Mouse (Mus musculus) right cerebral cortex, adult 2 months (tissue): ENCODE measurements at regions not wholly inside any gene's neighbourhood (a gene's known extent, or its start where the extent isn't known, plus 50 kb on each side); places are given as distances from the start of the nearest gene placed in this dataset.
A peak's percentile ranks its signal among the peaks of the same experiment; 100 is the strongest.

Source experiments
- DNase-seq, 2 experiments: peaks; one replicate each; pipeline ENCODE4 v3.0.0; 2021 to 2022; ENCODE audit warnings: low spot score in 2 of 2

- DNase-seq, result no peak
Measured at GRCm38 (mm10) chr9:34029503-34030169, 456.1 kb upstream of the Kirrel3 start.

GRCm38 (mm10) chr9:34054435-34054834 lies 431.3 kb upstream of the Kirrel3 start:
- peak; percentile 13 to 36 for DNase-seq
